Mouse (Mus musculus) gastrocnemius, postnatal 4 days (tissue): ENCODE results near the gene Prkag2. TPM values are rescaled to one million over a fixed set of nuclear protein-coding genes. Genes with fewer than 3 reads are reported as not detected.

Experiments used
- DNase-seq, 2 experiments: peaks; one replicate each; pipeline ENCODE4 v3.0.0; 2021 to 2022; ENCODE audit warnings: low spot score in 2 of 2, mixed read lengths in 2 of 2
- total RNA-seq, 2 experiments: library from RNA; stranded (reverse); gene quantifications; 2 replicates each; pipeline ENCODE4 v1.2.3; 2021

The Prkag2 gene
- total RNA-seq, 2 experiments from 2014 or later, result 19.7 to 23.8 TPM

DNA sequence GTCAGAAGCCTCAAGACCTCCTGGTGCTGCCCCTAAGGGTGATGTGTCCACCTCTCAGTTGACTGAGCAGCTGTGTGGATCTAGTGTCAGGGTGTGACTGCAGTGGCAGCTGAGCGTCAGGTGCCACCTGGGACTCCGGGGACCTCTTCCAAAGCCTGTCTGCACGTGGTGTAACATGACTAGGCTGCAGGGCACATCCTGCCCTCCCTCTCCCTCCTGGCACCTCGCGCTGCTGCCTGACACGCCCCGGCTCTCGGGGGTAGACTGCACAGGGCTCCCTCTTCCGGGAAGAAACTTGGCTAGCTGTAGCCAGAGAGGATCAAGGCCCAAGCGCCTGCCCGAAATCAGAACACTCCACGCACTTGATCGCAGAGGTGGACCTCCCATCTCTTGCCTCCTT is 127.2 kb downstream of the Prkag2 start:
- DNase-seq, result peak in 1 of 2 experiments; percentile 49

DNA sequence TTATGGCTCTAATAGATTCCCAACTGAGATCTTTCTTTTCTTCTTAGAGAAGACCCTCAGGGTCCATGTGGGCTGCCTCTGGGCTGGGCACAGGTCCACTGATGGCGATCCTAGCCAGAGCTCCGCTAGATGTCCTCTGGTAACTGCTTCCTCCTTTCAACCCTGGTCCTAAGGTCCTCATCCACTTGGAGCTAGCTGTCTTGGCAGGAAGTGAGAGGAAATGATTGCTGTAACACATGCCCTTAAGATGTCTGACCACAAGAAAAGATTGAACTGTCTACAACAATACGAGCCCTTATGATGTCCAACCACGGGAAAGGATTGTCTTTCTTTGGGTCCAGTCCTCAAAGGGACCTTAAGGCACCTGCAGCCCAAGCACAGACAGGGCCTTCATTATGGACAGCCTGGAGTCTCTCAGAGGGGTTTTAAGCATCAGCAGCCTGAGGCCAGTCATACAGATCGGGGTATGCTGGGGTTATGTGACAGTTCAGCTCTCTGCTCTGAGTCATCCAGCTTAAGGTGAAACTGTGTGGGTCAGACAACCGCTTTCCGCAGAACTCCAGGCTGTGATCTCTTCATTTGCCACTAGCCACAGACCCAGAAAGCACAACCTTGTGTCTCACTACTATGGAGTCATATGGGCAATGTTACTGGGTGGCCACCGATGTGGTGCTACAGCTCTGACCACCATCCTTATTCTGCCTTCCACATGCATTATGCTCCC is 129.7 kb downstream of the Prkag2 start:
- no peak for DNase-seq

DNA sequence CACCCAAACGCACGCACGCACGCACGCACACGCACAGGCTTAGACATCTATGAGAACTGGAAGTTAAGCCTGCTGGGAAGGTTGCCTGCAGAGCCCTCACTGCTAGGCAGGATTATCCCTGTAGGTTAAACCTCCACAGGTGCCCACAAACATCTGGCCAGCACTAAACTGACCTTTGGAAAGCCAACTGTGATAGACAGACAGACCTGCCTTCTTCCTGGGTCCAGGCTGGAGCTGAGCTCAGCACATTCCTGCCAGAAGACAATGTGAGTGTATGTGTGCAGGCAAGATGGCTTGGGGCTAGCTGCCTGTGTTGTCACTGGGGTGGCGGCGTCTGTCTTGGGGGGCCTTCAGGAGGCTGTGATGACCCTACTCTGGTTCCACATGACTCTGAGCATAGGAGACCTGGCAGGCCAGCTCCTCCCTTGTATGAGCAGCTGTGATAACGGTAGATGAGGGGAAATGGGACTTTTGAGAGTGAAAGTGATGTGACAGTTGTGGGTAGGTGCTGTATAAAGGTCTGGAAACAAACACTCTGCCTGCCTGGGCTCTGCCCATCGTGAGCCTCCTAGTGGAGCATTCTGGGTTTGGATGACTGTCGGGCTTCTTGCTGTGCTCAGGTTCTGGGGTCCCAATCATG is 131.1 kb downstream of the Prkag2 start:
- DNase-seq, result no peak

DNA sequence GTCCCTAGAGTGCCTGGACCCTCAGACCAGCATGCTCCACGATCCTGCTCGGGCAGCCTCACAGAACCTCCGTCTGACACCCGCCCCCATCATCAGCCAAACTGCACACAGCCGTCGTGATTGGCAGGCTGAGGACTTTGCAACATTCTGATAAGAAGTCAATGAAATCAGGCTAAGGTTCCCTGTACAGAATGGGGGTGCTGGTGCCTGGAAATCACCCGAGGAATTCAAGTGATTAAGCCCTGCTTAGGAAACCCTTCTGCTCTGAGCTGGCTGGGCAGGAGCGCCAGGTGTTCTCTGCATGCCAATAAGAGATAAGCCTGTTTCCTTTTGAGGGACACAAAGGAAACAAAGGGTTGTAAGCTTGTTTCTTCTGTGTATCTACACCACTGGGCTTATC is 131.7 kb downstream of the Prkag2 start:
- DNase-seq, result no peak

DNA sequence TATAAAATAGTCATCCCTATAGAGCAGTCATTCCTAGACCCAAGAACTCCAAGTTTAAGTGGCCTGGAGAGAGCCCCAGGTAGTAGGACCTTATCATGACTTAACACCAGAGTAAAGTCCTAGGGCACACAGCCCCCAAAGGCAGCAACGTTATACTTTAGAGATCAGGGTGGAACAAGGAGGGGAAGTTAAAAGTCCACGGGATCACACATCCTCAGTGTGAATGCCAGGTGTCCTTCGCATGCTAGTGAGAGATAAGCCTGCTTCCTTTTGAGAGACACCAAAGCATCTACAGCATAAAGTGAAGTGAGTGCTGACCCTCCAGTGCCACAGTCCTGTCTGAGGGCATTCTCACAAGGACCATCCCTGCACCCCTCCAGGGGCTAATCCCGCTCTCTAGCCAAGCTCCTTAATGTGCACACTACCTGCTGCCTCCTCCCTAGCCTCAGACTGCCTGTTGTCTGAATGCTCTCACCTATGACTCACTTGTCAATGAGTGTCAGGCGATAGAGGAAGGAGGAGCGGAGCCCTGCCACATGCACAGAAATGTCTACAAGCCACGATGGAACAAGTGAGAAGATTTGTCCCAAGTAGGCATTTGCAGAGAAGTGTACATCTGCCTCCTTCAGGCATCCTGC is 132.4 kb downstream of the Prkag2 start:
- no peak for DNase-seq

DNA sequence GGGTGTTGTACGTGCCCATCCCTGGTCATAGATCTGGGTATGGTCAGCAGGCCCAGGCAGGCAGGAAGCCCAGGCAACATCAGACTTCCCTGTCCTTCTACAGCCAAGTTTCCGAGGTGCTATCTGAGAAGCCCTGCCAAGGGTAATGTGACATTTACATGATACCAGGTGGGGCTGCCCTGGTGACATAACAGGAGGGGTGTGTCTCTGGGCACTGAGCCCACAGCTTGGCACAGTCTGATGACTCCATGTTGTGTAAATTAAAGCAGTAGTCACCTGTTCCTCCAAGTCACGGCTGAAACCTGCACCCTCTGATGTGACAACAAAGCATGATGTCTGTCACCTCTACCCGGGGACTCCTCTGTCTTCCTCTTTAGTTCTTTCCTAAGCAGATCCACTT is 136.7 kb downstream of the Prkag2 start:
- DNase-seq, result no peak

DNA sequence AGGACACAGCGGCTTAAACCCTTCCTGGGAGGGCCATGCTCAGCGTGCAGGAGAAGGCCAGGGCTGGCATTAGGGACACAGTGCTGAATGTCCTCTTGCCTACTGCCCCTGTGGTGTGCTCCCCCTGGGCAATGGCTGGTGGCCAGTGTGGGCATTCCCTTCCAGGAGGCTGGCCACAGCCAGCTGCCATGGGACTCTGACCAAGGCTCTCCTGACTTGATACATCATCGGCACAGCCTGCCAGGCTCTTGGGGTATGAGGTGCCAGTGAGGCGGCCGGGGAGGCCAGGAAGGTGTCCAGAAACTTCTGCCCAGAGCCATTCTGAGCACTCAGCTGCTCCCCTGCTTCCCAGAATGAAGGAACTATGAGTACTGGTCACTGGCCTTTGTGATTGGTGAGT is 139.7 kb downstream of the Prkag2 start:
- DNase-seq, result peak in 1 of 2 experiments; percentile 53

DNA sequence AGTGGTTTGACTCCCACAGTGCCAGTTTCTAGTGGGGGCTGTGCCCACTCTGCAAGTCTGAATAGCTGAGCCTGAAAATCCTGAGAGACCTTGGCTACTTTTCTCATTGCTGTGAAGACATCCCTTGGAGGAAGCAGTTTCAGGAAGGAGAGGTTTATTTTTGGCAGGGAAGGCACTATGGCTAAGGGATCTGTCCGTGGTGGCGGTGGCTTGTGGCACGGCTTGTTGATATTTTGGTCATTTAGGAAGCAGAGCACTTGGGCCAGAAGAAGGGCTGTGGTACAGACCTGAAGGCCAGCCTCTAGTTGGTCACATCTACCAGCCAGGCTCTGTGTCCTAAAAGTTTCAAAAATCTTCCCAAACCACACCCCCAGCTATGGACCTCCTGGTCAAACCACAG is 140.7 kb downstream of the Prkag2 start:
- no peak for DNase-seq

DNA sequence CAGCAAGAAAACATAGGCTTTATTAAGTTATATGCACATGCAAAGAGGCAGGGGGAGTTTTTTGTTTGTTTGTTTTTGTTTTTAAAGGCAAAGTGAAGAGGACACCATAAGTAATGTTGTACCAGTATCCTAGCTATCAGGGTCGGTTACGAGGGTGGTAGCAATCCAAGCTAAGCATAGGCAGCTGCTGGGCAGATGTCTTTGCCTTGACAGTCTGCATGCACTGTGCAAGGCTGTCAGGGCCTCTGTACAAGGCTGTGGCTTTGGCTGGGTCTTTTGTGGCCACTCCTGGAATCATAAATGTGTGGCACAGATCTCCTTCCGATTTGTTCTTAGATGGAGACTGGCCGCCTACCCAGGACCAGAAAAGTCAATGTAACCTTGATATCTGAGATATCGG is 141.8 kb downstream of the Prkag2 start:
- DNase-seq, result no peak

DNA sequence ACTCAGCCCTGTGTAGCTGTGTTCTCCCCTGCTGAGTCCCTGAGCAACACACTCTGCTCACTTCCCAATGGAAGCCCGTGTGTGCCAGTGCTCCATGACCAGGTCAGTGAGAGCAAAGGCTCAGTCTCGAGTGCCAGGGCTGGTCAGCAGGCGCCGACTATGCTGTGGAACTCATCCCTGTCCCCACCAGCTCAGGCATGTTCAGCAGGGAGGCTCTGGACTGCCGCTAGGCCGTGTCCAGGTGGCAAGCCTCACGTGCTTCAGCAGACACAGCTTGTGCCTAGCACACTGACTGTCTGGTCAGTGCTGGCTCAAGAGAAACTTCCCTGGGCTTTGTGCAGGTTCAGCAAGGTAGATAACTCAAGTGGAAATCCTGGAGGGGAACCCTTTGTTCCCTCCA is 143.6 kb downstream of the Prkag2 start:
- DNase-seq, result no peak

DNA sequence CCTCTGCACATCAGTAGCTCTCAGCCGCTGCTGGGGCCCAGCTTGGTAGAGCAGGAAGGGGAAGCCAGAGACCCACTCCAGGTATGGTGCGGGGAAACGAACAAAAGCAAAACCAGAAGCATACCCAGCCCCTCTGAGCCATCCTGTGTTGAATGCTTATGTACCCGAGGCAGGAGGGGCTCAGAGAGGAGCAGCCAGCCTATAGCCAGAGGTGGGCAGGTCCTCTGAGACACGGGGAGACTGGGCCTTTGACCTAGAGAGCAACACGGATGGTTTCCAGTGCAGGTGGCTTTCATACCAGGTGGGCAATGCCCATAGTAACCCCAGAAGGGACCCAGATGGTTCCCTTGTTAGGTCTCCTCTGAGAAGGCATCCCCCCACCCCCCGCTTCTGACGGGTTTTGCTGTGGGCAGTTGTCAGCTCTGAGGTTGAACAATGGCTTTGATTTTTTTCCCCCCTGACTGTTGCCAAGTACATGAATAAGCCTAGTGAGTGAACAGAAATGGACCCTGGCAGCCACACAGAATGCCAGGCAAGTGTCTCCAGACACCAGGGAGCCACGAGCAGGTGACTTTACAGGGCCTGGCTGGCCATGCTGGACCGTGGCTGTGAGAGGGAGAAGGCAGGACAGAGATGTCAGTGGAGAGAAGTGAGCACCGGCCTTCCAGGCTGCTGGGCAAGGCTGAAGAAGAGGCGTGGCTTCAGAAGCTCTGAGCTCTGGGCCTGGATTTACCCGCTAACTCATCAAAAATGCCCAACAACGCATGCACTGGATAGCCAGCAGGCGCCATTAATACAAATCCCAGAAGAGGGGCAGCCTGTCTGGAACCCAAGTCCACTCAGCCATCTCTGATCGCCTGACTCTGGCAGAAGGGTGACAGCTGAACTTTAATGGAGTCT is 147.3 kb downstream of the Prkag2 start:
- DNase-seq, result no peak

DNA sequence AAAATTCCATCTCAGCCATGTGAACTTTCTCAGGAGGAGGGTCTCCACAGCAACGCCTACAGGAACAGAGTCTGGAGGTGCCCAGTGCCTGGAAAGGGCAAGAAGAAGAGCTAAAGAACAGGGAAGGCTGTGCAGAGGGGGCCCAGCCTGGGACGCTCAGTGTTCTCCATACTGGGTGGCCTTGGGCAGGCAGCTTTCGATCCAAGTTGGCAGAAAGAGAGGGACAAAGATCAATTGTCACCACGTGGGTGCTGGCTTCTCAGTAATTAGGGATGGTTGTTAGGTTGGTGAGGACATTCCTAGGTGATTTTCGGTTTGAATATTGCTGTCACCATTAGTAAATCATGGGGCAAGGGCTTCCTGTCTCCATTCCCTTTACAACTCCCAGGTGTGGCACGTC is 148.2 kb downstream of the Prkag2 start:
- DNase-seq, result no peak

DNA sequence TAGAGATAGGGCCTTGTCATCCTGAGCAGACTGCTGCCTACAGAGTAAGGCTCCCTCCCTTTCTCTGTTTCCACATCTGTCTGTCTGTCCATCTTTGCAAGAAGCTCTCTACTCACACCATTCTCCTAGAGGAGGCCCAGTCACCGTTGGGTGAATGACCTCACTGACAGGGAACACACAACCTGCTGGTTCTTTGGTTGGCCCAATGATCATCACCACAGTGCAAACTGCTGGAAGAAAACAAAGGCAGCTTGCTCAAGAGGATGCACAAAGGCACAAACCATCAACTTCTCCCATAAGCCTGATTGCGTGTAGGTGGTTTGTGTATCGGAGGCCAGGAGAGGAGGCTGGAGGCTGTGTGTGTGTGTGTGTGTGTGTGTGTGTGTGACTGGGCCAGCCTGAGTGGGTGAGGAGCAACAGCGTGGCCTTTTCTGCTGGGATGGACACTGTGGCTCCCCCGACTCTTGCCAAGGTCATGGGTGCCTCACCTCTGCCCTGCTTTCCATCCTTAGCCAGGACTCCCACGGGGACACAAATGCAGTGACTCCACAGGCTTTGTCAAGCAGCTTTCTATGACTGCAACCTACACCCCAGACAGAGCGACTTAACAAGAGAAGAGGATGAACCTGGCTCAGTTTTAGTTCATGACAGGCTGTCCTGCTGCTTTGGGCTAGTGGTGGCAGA is 149.4 kb downstream of the Prkag2 start:
- no peak for DNase-seq

DNA sequence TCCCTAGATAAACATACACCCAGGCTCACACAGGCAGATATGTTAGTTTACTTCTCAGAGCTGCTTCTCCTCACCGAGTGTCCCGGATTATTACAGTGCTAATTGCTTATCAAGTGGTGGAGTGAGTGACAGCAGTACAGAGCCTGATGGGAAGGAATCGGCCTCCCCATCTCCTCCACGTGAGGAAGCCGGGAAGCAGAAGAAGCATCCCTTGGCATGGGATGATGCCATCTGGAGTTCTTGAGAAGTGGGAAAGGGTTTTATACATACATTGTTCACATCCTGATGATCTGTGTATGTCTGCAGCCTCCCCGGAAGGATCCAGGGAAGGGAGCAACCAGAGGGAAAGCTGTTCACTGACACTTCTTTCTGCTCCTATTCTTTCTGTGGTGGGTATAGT is 150.4 kb downstream of the Prkag2 start:
- no peak for DNase-seq

DNA sequence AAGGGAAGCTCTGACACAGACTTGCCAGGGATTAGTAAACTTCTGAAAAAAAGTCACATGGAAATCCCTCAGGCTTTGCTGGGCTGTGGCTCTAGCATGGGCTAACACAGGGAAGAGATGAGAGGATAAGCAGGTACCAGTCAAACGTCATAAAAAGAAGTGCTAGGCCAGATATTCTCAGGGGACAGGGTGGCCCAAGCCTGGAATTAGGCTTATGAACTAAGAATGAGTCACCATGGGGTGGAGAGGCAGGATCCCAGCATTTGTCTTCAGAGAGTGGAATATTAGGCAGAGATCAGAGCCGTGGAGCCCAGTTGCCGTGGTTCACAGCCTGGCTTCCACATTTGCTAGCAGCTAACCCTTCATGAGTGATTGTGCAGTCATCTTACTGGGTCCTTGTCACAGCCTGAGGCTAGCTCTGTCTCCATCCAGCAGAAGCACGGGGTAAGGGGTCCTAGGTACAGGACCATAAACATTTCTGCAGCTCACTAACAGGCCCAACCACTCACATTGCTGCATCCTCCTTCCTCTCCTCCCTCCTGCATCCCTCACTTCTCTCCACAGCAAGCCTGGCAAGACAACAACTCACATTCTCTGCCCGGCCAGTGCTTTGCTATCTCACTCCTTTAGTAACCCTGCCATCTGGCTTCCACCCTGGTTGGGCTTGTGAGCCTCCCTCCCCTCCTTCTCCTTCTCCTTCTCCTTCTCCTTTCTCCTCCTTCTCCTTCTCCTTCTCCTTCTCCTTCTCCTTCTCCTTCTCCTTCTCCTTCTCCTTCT is 162.2 kb downstream of the Prkag2 start:
- peak in 1 of 2 experiments; percentile 32 for DNase-seq

DNA sequence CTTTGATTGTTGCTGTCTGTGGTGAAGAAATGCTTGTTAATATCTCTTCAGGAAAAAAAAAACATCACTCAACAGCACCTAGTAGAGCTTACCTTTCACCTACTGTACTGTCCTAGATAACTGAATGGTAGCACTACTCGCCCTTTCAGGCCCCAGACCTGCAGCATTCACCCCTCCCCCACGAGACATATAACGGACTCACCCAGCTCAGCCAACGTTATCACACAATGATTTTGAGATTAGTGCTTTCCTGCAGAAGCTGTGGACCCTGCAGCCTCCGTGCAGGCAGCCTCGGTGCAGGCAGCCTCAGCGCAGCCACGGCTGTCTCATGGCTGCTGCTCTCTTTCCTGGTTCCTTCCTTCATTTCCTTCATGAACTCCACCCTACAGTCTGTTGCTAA is 164.0 kb downstream of the Prkag2 start:
- DNase-seq, result no peak

DNA sequence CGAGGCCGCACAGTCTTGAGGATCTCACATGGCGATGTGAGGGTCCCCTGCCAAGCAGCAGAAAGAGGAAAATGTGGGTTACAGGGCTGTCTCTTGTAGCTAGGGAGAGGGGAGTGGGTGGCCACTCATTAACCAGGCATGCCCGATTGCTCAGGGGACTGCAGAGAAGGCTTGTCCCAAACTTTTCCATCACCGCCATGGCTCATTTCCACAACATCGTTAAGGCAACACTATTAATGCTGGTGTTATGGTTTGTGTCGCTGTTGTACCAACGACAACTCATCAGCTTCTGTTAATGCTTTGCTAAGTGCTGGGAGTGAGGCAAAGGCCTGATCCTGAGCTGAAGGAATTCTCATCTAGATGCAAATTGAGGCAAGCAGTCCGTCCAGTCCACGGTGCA is 165.0 kb downstream of the Prkag2 start:
- no peak for DNase-seq

DNA sequence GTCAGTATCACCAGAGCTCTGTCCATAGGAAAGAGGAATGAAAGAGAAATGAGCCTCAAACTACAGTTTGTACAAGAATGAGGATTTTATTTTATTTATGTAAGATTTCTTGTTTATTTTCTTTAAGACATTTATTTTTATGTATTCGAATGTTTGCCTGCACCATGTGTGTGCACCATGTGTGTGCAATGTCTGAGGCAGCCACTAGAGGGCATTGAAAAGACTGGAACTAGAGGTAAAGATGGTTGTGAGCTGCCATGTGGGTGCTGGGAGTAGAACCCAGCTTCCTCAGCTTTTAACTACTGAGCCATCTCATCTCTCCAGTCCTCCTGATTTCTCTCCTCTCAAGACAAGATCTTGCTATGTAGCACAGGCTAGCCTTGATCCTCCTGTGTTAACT is 166.7 kb downstream of the Prkag2 start:
- no peak for DNase-seq

DNA sequence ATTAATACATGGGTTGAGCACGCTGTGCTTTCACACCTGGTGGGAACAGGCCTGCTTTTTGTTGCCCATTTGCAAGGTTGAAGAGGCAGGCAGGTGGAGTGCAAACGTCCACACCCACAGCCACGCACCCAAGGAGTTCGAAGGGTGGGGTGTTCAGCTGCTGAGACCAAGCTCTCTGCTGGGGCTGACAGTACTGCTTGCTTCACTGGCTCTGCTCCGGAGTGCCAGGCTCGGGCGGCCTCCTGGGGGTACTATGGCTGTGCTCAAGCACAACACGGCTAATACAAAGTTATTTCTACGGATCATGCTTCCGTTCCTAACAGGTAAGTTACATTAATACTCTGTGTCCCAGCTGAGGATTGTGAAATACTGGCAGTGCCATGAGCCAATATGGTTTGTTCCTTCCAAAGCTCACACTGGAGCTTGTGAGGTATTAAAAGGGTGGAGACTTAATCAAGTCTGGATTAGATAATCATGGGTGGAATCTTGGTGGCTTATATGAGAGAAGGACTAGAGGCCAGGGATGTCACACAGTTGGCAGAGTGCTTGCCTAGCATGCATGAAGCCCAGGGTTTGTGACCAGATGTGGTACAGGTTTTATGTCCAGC is 168.8 kb downstream of the Prkag2 start:
- no peak for DNase-seq
